Mouse (Mus musculus) intestine, postnatal 0 days (tissue): ENCODE results near the gene Hesx1. TPM values are rescaled to one million over a fixed set of nuclear protein-coding genes. Genes with fewer than 3 reads are reported as not detected.

Experiments
- ATAC-seq: fragments of 200-750 bp; cut with Nextera tagmentation; 2 replicates; pipeline ENCODE4 v1.8.0; 2017; ENCODE audit warnings: mild to moderate bottlenecking, moderate TSS enrichment, moderate library complexity
- H3K27ac ChIP-seq: fragments of 300-500 bp; sonication (generic); 2 replicates; pipeline ENCODE4 v1.5.1; 2014; ENCODE audit warnings: mild to moderate bottlenecking, low read depth, low read length, moderate library complexity
- H3K27me3 ChIP-seq: fragments of 300-500 bp; sonication (generic); replicated peaks from 2 replicates; pipeline ENCODE4 v1.6.1; 2014; ENCODE audit warnings: low read length, mixed read lengths; ENCODE audit not compliant: control insufficient read depth, insufficient read depth
- H3K36me3 ChIP-seq: fragments of 300-500 bp; sonication (generic); 2 replicates; pipeline ENCODE4 v1.6.1; 2014; ENCODE audit warnings: mild to moderate bottlenecking, moderate library complexity; ENCODE audit not compliant: control insufficient read depth, insufficient read depth
- H3K4me1 ChIP-seq: fragments of 300-500 bp; sonication (generic); replicated peaks from 2 replicates; pipeline ENCODE4 v1.6.1; 2014; ENCODE audit warnings: antibody characterized with exemption, low read length, mixed read lengths; ENCODE audit not compliant: control insufficient read depth, insufficient read depth
- H3K4me2 ChIP-seq: fragments of 300-500 bp; sonication (generic); replicated peaks from 2 replicates; pipeline ENCODE4 v1.6.1; 2014; ENCODE audit warnings: low read depth, mild to moderate bottlenecking, moderate library complexity
- H3K4me3 ChIP-seq: fragments of 300-500 bp; sonication (generic); 2 replicates; pipeline ENCODE4 v1.5.1; 2014; ENCODE audit warnings: low read depth, low read length
- H3K9ac ChIP-seq: fragments of 300-500 bp; sonication (generic); 2 replicates; pipeline ENCODE4 v1.6.1; 2014; ENCODE audit warnings: mild to moderate bottlenecking, low read depth, low read length
- H3K9me3 ChIP-seq: fragments of 300-500 bp; sonication (generic); 2 replicates; pipeline ENCODE4 v1.6.1; 2016; ENCODE audit warnings: mixed run types; ENCODE audit not compliant: control insufficient read depth
- CTCF ChIP-seq: sonication (generic); IDR thresholded peaks from 2 replicates; pipeline ENCODE4 v1.5.1; 2016; ENCODE audit warnings: low read depth, mild to moderate bottlenecking, control low read depth, antibody characterized with exemption, moderate library complexity
- WGBS: fragments of 180-500 bp; shearing (Covaris S2); extraction: QIAGEN DNeasy Blood & Tissue Kit; methylation state at CpG from one replicate; pipeline ENCODE4 v1.1.7; 2014; 5-methylcytosine and 5-hydroxymethylcytosine counted together
- polyA plus RNA-seq: library from polyadenylated mRNA; unstranded; fragments of >200 nt; fragmentation: Nextera tagmentation; extraction: Ambion mirVana; gene quantifications from 2 replicates; pipeline ENCODE4 v1.2.1, GENCODE M21; 2015

The Hesx1 gene
- polyA plus RNA-seq, 1 experiment from 2014 or later, result 0.35 TPM

DNA sequence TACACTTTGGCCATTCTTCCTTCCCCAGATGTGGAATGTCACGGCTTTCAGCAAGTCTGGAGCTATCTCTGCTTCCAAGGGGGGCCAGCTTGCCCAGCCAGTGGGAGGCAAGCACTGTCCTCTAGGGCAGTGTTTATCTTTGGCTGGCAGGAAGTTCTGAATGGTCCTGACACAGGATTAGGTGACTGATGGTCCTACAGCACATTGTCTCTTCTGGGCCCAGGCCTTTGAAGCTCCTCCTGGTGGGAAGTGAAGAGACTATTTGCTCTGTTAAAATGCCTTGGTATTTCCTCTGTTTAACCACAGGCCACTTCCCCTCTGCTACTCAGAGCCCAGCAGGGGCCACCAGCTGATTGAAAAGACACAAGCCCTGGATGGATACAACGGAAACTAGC lies 50.7 kb downstream of the Hesx1 start:
- H3K9me3 ChIP-seq, result no peaks in the 10 kb centered on the region
- no peak overlapping the region for H3K4me2 ChIP-seq
- no peaks in the 10 kb centered on the region for H3K27me3 ChIP-seq
- peaks cover 4% of the 10 kb centered on the region; the same call in 1 of the 2 replicates for H3K4me1 ChIP-seq
- ATAC-seq, result no peak
- H3K4me3 ChIP-seq, result no peak overlapping the region
- H3K27ac ChIP-seq, result no peak overlapping the region
- H3K36me3 ChIP-seq, result no peaks in the 10 kb centered on the region
- peak; percentile 42 for TF ChIP-seq CTCF
- 38% methylated on average over 2 of the region's 2 CpGs for WGBS
- H3K9ac ChIP-seq, result no peak overlapping the region

DNA sequence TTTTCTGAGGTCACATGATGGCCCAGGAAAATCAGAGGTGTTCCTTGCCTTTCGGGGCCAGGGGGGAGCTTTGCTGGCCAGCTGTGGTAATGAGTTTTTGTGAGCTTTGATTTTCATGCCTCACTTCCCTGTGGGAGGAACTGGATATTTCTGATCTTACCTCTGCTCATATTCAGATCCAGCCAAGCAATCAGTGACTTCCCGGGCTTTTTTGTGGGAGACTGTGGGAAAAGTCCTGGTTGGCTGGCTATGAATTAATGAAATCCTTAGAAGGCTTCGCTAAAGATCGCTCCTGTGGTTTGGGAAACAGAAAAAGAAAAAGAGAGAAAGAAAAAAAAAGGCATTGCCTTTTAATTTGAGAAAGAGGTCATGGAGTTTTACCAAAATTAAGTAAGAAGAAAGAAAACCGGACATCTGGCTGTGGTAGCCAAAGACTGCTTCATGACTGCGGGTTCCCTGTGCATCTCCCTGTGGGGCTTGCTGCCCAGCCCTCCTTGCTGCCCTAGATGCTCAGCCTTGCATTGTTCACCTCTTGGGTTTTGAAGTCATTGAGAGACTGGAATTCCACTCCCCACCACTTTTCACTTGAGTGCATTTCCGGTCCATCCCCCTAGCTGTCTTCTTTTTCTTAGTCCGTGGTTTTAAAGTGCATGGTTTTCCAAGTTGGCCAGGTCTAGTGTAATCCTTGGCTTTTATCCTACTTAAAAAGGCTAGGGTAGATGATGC lies 54.2 kb downstream of the Hesx1 start:
- Histone ChIP-seq H3K4me1 (peaks cover 4% of the 10 kb centered on the region; the same call in 1 of the 2 replicates), H3K9ac (no peak overlapping the region), H3K36me3 (no peaks in the 10 kb centered on the region), H3K9me3 (no peaks in the 10 kb centered on the region), H3K4me3 (no peak overlapping the region), H3K27me3 (no peaks in the 10 kb centered on the region), H3K4me2 (no peak overlapping the region), H3K27ac (no peak overlapping the region)
- ATAC-seq, result no peak
- TF ChIP-seq CTCF, result no peak
- WGBS, result 83% methylated on average over 8 of the region's 8 CpGs

DNA sequence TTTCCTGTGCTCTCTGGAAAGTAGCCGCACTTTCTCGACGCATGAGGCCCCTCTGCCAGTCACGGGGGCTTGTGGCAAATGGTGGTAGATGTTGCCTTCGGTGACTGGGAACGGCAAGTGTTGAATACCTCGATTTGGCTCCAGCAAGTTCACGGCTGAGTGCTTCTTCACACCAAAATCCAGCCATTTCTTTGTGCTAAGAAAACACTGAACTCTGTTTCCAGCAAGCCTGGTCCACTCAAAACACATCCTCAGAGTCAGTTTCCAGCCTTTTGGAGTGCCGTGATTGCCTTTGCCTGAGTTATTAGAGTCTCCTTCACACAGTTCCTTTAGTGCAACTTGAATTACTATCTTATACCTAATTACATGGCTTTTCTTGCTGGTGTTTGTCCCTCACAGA lies 55.8 kb downstream of the Hesx1 start:
- no peak for TF ChIP-seq CTCF
- Histone ChIP-seq H3K4me3 (no peak overlapping the region), H3K4me2 (no peak overlapping the region), H3K9me3 (no peaks in the 10 kb centered on the region), H3K9ac (no peak overlapping the region), H3K27ac (no peak overlapping the region), H3K27me3 (no peaks in the 10 kb centered on the region), H3K4me1 (no peaks in the 10 kb centered on the region), H3K36me3 (no peaks in the 10 kb centered on the region)
- WGBS, result 75% methylated on average over 9 of the region's 9 CpGs
- ATAC-seq, result no peak

DNA sequence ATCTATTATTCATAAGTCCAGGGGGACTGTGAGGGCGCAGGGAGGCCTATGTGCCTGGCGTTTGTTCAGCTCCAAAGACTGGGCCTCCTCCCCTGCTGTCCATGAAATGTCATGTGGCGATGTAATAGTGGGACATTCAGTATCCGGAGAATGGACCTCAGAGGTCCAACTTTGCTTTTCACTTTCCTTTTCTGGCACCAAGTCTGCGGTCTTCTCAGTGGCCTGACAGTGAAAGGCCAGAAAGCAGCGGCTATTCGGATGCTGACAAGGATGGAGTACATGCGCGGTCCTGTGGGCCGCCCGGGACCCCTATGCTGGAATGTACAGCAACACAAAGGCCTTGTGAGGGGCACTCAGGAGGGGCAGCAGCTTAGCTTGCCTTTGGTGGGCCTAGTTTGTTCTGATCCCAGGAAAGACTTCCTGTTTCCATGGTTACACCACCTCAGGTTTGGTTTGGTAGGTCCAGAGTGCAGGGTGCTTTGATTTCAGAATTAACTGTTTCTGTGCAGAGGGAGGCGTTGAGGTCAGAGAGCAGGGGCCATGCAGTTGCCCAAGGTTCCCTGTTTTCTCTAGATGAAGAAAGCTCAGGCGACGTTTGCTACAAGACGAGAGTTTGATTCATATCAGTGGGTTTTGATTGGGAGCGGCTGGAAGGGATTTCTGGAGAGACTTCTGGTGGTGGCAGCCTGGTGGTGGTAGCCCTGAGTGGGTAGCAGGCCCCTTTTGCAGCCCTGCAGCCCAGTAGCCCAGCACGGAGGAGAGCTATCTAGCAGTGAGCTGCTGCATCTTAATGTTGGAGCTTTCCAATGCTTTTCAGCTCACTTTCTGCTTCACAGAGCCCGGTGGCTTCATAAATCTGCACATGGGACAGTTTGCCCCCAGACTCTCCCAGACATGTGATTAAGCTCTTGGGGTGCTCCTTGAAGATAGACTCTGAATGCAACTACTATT lies 56.6 kb downstream of the Hesx1 start:
- no peak for TF ChIP-seq CTCF
- 65% methylated on average over 18 of the region's 18 CpGs for WGBS
- Histone ChIP-seq H3K4me1 (no peaks in the 10 kb centered on the region), H3K9ac (no peak overlapping the region), H3K27ac (no peak overlapping the region), H3K27me3 (no peaks in the 10 kb centered on the region), H3K4me2 (no peak overlapping the region), H3K9me3 (no peaks in the 10 kb centered on the region), H3K36me3 (no peaks in the 10 kb centered on the region), H3K4me3 (no peak overlapping the region)
- ATAC-seq, result no peak

DNA sequence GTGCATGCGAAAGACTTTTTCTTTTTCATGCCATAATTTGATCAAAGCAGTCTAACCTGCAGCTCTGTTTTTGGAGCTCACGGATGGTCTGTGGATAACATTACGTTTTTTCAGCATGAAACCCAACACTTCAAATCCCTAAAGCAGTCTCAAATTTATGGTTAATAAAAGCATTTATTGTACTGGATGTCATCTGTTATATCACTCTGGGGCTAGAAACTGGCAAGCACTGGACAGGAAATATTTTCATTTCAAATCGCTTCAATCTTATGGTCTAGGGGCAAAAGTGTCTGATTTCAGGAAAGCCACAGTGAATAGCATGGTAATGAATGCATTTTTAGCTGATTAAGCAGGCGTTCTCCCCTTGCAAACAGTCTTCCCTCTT lies 57.3 kb downstream of the Hesx1 start:
- TF ChIP-seq CTCF, result no peak
- H3K9me3 ChIP-seq, result no peaks in the 10 kb centered on the region
- H3K4me2 ChIP-seq, result no peak overlapping the region
- H3K27me3 ChIP-seq, result no peaks in the 10 kb centered on the region
- no peak overlapping the region for H3K4me3 ChIP-seq
- 80% methylated on average over 5 of the region's 5 CpGs for WGBS
- no peak overlapping the region for H3K9ac ChIP-seq
- no peak overlapping the region for H3K27ac ChIP-seq
- no peaks in the 10 kb centered on the region for H3K36me3 ChIP-seq
- ATAC-seq, result no peak
- no peaks in the 10 kb centered on the region for H3K4me1 ChIP-seq

Other genes with a start within 250 kb of the Hesx1 start
- gene Asb14, start 99.9 kb upstream of the Hesx1 start, polyA plus RNA-seq, result 0.08 TPM in 1 of 2 replicates, not detected in the other
- 14.9 and 17.0 TPM in 2 replicates for gene Appl1, start 23.2 kb upstream of the Hesx1 start, polyA plus RNA-seq
- gene Il17rd, start 44.5 kb downstream of the Hesx1 start, polyA plus RNA-seq, result 0.73 and 0.86 TPM in 2 replicates
- gene Arhgef3, start 120.5 kb downstream of the Hesx1 start, polyA plus RNA-seq, result 10.0 and 12.2 TPM in 2 replicates